ENCODE assay signal across 12 mouse cellular contexts in genomic region chr4:150474086-150474485, GRCm38 (mm10).
A peak's percentile ranks its signal among the peaks of the same experiment; 100 is the strongest.
DNase-seq lines count a peak whose midpoint lies in the region; ATAC-seq and TF ChIP-seq lines count a peak whose summit lies in the region.
"Had no signal": no experiment of that assay in that cellular context is flagged by ENCODE, and none has a peak within 500 bp of the region (broad histone marks: within the 10 kb centered on the region; RNA-seq: fewer than 3 reads in every experiment).

No protein-coding gene starts in this region.

- WGBS in forebrain, embryonic 16.5 days = 72% methylated on average over 7 of the region's 7 CpGs
- 72% methylated on average over 7 of the region's 7 CpGs for WGBS in forebrain, embryonic 14.5 days
- 37% methylated on average over 7 of the region's 7 CpGs for WGBS in midbrain, postnatal 0 days
- 69% methylated on average over 7 of the region's 7 CpGs for WGBS in midbrain, embryonic 10.5 days

- peaks cover 3% of the 10 kb centered on the region; the same call in 1 of the 2 replicates for H3K36me3 ChIP-seq in forebrain, embryonic 16.5 days (ENCODE audit: control insufficient read depth, insufficient read depth)
- peaks cover 28% of the 10 kb centered on the region for H3K36me3 ChIP-seq in forebrain, embryonic 14.5 days (ENCODE audit: control insufficient read depth, insufficient read depth, low read length)
- 0 out of 2 replicates have a peak, but pooled peaks cover 2% of the 10 kb centered on the region for H3K36me3 ChIP-seq in midbrain, postnatal 0 days (ENCODE audit: insufficient read depth, low read length)
- H3K36me3 ChIP-seq in midbrain, embryonic 10.5 days = peaks cover 59% of the 10 kb centered on the region

- no peak overlapping the region for H3K4me2 ChIP-seq in forebrain, embryonic 16.5 days (ENCODE audit: low read length)
- no peak overlapping the region for H3K4me2 ChIP-seq in forebrain, embryonic 14.5 days (ENCODE audit: low read length)
- no peak overlapping the region for H3K4me2 ChIP-seq in midbrain, postnatal 0 days (ENCODE audit: low read depth, low read length, poor library complexity, severe bottlenecking)
- H3K4me2 ChIP-seq: limb, embryonic 15.5 days had no signal

- H3K27ac ChIP-seq in forebrain, embryonic 16.5 days (ENCODE audit: low read length) = 0 out of 2 replicates have a peak overlapping the region, but pooled peaks have one; percentile 24
- H3K27ac ChIP-seq in forebrain, embryonic 14.5 days (ENCODE audit: low read depth, low read length) = no peak overlapping the region
- no peak overlapping the region for H3K27ac ChIP-seq in midbrain, postnatal 0 days (ENCODE audit: low read depth, low read length)
- no peak overlapping the region for H3K27ac ChIP-seq in midbrain, embryonic 10.5 days (replicated peaks)
- H3K27ac ChIP-seq: limb, embryonic 15.5 days; stomach, postnatal 0 days had no signal

- H3K4me1 ChIP-seq in forebrain, embryonic 16.5 days (replicated peaks; ENCODE audit: control insufficient read depth, insufficient read depth, low read length) = peaks cover 12% of the 10 kb centered on the region
- H3K4me1 ChIP-seq in forebrain, embryonic 14.5 days (ENCODE audit: control insufficient read depth, insufficient read depth, low read length) = 0 out of 2 replicates have a peak, but pooled peaks cover 9% of the 10 kb centered on the region
- H3K4me1 ChIP-seq in midbrain, postnatal 0 days (ENCODE audit: insufficient read depth, low read length) = no peaks in the 10 kb centered on the region
- peaks cover 37% of the 10 kb centered on the region for H3K4me1 ChIP-seq in midbrain, embryonic 10.5 days
- H3K4me1 ChIP-seq: limb, embryonic 15.5 days had no signal

- intact Hi-C loops in heart, postnatal 14 days (cut with DNase I) = no loop called here

- no peaks in the 10 kb centered on the region for H3K27me3 ChIP-seq in forebrain, embryonic 16.5 days (replicated peaks; ENCODE audit: control insufficient read depth, insufficient read depth, low read length)
- no peaks in the 10 kb centered on the region for H3K27me3 ChIP-seq in forebrain, embryonic 14.5 days (replicated peaks; ENCODE audit: control insufficient read depth, insufficient read depth, low read length)
- H3K27me3 ChIP-seq in midbrain, postnatal 0 days (ENCODE audit: insufficient read depth, low read length) = no peaks in the 10 kb centered on the region
- H3K27me3 ChIP-seq in midbrain, embryonic 10.5 days (ENCODE audit: low read depth, poor library complexity, severe bottlenecking) = peaks cover 45% of the 10 kb centered on the region
- H3K27me3 ChIP-seq: CH12.LX; limb, embryonic 15.5 days had no signal

- H3K9ac ChIP-seq in forebrain, embryonic 16.5 days (replicated peaks; ENCODE audit: low read depth, low read length) = no peak overlapping the region
- H3K9ac ChIP-seq in forebrain, embryonic 14.5 days (ENCODE audit: low read length) = no peak overlapping the region
- H3K9ac ChIP-seq in midbrain, postnatal 0 days (replicated peaks; ENCODE audit: low read length, poor library complexity, severe bottlenecking) = no peak overlapping the region
- H3K9ac ChIP-seq: limb, embryonic 15.5 days had no signal

- no peaks in the 10 kb centered on the region for H3K9me3 ChIP-seq in forebrain, embryonic 16.5 days (ENCODE audit: control insufficient read depth, low read length)
- no peaks in the 10 kb centered on the region for H3K9me3 ChIP-seq in forebrain, embryonic 14.5 days (replicated peaks; ENCODE audit: control insufficient read depth, low read length)
- no peaks in the 10 kb centered on the region for H3K9me3 ChIP-seq in midbrain, postnatal 0 days (ENCODE audit: low read length)
- no peaks in the 10 kb centered on the region for H3K9me3 ChIP-seq in midbrain, embryonic 10.5 days (replicated peaks)
- H3K9me3 ChIP-seq: limb, embryonic 15.5 days had no signal

- no peak for DNase-seq in forebrain, embryonic 14.5 days (ENCODE audit: low spot score)
- DNase-seq in midbrain, postnatal 0 days (ENCODE audit: low spot score) = peak; percentile 16
- DNase-seq in midbrain, embryonic 10.5 days (ENCODE audit: low spot score) = no peak
- peak; percentile 33 to 48 for DNase-seq in heart, postnatal 14 days
- DNase-seq in telencephalon, adult 2 months (ENCODE audit: low read depth, low spot score) = peak; percentile 71
- DNase-seq in thymus, postnatal 0 days (ENCODE audit: low spot score) = no peak
- DNase-seq in thymus, postnatal 14 days = no peak
- DNase-seq: cerebellum, adult 9-10 months had no signal

- H3K4me3 ChIP-seq in forebrain, embryonic 16.5 days (replicated peaks; ENCODE audit: low read length) = no peak overlapping the region
- H3K4me3 ChIP-seq in forebrain, embryonic 14.5 days (ENCODE audit: low read depth, low read length) = no peak overlapping the region
- H3K4me3 ChIP-seq in midbrain, postnatal 0 days (ENCODE audit: low read depth, low read length) = no peak overlapping the region
- no peak overlapping the region for H3K4me3 ChIP-seq in midbrain, embryonic 10.5 days
- H3K4me3 ChIP-seq: limb, embryonic 15.5 days had no signal

- ATAC-seq in forebrain, embryonic 16.5 days = no peak
- ATAC-seq in forebrain, embryonic 14.5 days = no peak
- no peak for ATAC-seq in midbrain, postnatal 0 days (ENCODE audit: low FRiP score)

- no peak for TF ChIP-seq CTCF in midbrain, postnatal 0 days (IDR thresholded peaks at IDR 0.05)

Comparison
In these comparisons a context has a peak if more than half of its experiments do, and no peak if none do; other contexts are left out.
1. DNase-seq: peak in midbrain, postnatal 0 days (single experiment), heart, postnatal 14 days (2 of 2) and telencephalon, adult 2 months (single experiment); none in forebrain, embryonic 14.5 days (single experiment), midbrain, embryonic 10.5 days (single experiment), thymus, postnatal 0 days (single experiment) and thymus, postnatal 14 days (single experiment).